Mouse (Mus musculus) lung, postnatal 25 days (tissue): ENCODE data around the gene Arhgef38.

Experiments used
- DNase-seq: peaks from one replicate; pipeline ENCODE4 v3.0.0; 2022; ENCODE audit warnings: low spot score

Arhgef38 gene

GRCm38 (mm10) chr3:133165130-133165529, 69.6 kb downstream of the Arhgef38 start:
- DNase-seq = peak; percentile 12

- DNase-seq = no peak
Observed at GRCm38 (mm10) chr3:133163913-133164406, 70.8 kb downstream of the Arhgef38 start.

- no peak for DNase-seq
Observed at GRCm38 (mm10) chr3:133163174-133163573, 71.6 kb downstream of the Arhgef38 start.

- no peak for DNase-seq
Observed at GRCm38 (mm10) chr3:133161407-133161806, 73.3 kb downstream of the Arhgef38 start.

- DNase-seq = no peak
Observed at GRCm38 (mm10) chr3:133158260-133158659, 76.5 kb downstream of the Arhgef38 start.

DNA sequence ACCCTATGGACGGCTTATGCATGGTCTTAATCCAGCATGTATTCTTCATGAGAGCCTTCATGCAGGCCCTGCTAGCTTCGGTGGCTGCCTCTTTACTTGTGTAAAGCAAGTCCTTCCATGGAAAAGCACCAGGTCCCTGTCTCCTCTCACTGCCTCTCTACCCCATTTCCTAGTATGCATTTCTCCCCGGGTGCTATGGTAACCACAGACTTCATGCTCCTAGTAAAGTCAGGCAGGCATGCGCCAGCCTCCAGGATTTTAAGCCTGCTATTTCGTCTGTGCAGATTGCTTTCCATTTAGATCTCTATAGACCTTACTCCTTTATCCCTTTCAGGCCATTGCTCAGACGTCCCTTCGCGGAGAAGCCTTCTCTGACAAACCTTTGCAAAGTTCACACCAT, 80.1 kb downstream of the Arhgef38 start:
- no peak for DNase-seq

DNA sequence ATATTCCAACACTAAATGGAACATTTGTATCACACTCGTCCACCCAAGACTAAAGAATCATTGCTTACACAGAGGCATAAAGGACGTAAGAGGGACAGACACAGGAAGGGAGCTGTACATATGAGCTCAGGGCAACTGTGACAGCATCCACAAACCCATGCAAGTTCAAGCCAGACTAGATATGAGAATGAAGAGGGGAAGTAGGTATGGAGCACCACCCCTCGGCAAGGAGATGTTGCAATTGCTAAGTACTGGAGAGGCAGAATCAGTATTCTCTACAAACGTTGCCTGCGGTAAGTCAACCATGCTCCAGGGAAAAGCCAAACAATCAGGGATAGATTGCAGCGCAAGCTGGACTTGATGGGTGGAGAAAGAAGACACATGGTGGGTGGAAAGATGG, 81.1 kb downstream of the Arhgef38 start:
- no peak for DNase-seq

DNA sequence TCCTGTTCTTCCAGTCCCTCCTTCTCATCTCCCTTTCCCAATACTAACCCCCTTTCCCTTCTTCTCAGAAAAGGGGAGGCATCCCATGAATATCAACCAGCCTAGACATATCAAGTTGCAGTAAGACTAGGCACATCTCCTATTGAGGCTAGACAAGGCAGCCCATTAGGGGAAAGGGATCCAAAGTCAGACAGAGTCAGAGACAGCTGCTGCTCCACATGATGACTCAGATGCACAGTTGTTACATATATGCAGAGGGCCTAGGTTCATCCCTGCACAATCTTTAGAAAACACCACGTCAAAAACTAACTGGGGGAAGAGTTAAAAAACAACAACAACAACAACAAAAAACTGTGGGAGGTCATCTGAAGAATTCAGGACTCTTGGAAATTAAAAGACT, 81.9 kb downstream of the Arhgef38 start:
- no peak for DNase-seq

DNA sequence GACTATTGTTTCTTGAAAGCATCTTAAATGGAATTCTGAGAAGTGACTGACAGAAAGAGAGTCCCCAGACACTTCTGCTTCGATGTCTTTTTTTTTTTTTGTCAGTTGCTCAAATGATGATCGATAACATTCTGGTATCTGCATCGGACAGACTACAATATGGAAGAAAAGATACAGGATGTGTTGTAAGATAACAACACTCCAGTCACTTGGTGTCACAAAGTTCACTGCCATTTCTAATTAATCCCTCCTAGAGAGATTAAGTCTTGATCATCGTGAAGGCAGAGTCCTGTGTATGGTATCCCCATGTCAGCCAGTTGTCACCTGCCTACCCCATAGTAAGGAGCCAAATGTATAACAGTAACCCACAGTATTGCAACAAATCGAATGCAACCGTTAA, 83.1 kb downstream of the Arhgef38 start:
- no peak for DNase-seq

- DNase-seq = no peak
Observed at GRCm38 (mm10) chr3:133144511-133145147, 90.1 kb downstream of the Arhgef38 start.

DNA sequence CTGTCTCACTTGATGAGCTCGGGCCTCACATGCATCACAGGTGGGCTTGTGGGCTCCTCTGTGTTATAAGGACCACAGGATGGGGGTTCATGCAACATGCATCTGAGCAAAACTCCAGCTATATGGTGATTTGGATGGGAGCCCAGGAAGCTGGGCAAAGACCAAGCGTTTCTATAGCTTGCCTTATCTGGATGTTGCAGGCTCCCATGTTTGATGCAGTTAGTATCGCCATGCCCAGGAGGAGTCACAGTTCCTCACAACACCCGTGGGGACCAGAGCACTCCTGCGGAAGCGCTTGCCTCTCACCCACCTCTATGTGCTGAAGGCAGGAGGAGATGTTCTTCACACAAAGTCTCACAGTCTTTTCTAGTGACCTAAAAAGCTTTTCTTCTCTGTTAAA, 92.9 kb downstream of the Arhgef38 start:
- no peak for DNase-seq

DNA sequence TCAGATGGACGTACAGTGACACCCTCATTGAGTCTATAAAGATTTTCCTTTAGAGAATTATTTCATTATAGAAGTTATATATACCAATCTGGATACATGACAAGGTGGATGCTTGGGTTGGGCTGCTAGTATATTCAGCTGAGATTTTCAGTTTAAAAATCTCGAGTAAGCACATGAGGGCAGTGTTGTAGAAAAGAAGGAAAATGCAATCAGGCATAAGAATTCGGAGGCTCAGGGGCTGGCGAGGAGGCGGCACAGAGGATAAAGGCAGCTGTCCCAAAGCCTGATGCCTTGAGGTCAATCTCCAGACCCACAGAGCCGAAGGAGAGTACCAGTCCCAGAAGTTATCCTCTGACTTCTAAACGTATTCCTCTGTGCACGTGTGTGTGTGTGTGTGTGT, 102.1 kb downstream of the Arhgef38 start:
- no peak for DNase-seq

- no peak for DNase-seq
Observed at GRCm38 (mm10) chr3:133131372-133131771, 103.4 kb downstream of the Arhgef38 start.

GRCm38 (mm10) chr3:133113281-133113680, 121.5 kb downstream of the Arhgef38 start:
- DNase-seq = no peak

- DNase-seq = peak; percentile 18
Observed at GRCm38 (mm10) chr3:133111741-133112140, 123.0 kb downstream of the Arhgef38 start.

DNA sequence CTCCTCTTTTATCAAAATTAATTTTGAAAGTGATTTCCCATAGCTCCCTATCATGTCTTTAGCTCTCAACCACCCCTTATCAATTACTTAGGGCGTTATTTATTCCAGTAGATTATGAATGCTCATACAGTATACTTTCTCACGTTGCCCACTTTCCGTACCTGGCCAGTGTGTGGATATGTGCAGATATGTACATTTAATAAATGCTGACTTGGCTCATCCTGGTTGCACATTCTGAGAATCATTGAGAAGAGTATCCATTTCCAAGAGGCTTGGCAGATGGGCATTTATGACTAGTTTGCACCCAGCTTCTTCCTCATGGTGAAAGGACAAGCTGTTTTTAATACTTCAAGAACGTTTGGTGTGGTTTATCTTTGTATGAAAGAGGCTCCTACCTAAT, 124.9 kb downstream of the Arhgef38 start:
- DNase-seq = no peak

GRCm38 (mm10) chr3:133108731-133109130, 126.0 kb downstream of the Arhgef38 start:
- peak; percentile 24 for DNase-seq

GRCm38 (mm10) chr3:133104436-133104835, 130.3 kb downstream of the Arhgef38 start:
- DNase-seq = no peak

- no peak for DNase-seq
Observed at GRCm38 (mm10) chr3:133103768-133104167, 131.0 kb downstream of the Arhgef38 start.

DNA sequence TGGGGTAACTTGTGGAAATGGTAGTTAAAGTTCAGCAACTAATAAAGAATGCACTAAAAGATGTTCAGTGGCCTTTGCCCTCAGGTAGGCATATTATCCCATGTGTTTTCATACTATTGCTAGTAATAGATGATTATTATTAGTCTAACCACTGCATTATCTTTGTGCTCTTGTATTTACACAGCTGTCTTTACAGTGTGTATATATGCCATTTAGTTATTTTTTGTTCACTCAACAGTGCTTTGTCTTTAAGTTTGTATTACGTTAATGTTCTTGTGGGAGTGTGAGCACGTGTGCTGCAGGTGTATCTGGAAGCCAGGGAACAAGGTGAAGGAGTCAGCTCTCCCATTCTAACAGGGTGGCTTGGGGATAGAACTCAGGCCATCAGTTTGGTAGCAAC, 135.8 kb downstream of the Arhgef38 start:
- no peak for DNase-seq

DNA sequence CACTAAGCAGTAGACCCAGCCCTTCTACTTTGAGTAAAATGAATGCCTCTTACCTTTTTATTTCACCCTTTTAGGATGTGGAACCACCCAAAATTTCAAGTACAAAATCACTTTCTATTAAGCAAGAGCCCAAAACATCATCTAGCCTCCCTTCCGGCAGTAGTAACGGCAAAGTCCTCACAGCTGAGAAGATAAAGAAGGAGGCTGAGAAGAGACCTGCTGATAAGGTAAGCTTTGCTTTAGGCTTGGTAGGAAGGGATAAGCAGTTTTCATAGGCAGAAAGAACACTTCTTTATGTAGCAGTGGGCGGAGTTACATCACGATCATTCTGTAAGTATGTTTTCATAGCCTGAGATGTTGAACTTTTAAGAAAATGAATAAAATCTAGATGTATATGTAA, 136.4 kb downstream of the Arhgef38 start:
- no peak for DNase-seq

GRCm38 (mm10) chr3:133097936-133098335, 136.8 kb downstream of the Arhgef38 start:
- DNase-seq = no peak

- no peak for DNase-seq
Observed at GRCm38 (mm10) chr3:133094305-133094704, 140.4 kb downstream of the Arhgef38 start.

- no peak for DNase-seq
Observed at GRCm38 (mm10) chr3:133092936-133093335, 141.8 kb downstream of the Arhgef38 start.
